Mouse (Mus musculus): ENCODE results near the gene Dlg1.

DNA sequence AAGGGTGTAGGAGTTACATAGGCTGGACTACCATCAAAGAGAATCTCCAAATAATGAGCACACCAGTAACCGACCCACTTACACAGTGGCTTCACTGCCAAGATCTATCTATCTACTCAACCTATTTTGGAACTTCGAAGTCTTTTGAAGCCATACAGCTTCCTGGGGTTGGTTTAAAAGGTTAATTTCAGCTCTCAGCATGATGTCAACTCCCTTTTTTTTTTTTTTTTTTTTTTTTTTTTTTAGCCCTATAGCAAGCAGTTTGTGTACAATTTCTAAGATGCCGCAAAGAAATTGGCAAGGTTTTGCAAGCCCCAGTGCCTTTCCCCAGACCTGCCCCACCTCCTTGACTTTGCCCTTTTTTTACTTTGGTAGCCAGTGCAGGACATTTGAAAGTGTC is 202.0 kb downstream of the Dlg1 start:
- TF ChIP-seq POLR2A (IDR thresholded peaks at IDR 0.05; ENCODE audit: low read depth, low read length) (no peak), CTCF (IDR thresholded peaks at IDR 0.05; ENCODE audit: extremely low read depth, insufficient read depth, insufficient read length, insufficient replicate concordance) (no peak)
